ENCODE assay signal across 12 mouse cellular contexts in genomic region chr12:117273166-117273565, GRCm38 (mm10).
DNase-seq lines count a peak whose midpoint lies in the region; ATAC-seq and TF ChIP-seq lines count a peak whose summit lies in the region.
"Had no signal": no experiment of that assay in that cellular context is flagged by ENCODE, and none has a peak within 500 bp of the region (broad histone marks: within the 10 kb centered on the region; RNA-seq: fewer than 3 reads in every experiment).

No protein-coding gene starts in this region.

- H3K4me1 ChIP-seq in forebrain, embryonic 15.5 days: peaks cover 24% of the 10 kb centered on the region
- peaks cover 11% of the 10 kb centered on the region for H3K4me1 ChIP-seq in limb, embryonic 12.5 days (replicated peaks)
- H3K4me1 ChIP-seq in neural tube, embryonic 14.5 days (ENCODE audit: control insufficient read depth, insufficient read depth, low read length): peaks cover 15% of the 10 kb centered on the region

- H3K9me3 ChIP-seq in forebrain, embryonic 15.5 days: no peaks in the 10 kb centered on the region
- no peaks in the 10 kb centered on the region for H3K9me3 ChIP-seq in limb, embryonic 12.5 days
- H3K9me3 ChIP-seq in neural tube, embryonic 14.5 days (ENCODE audit: control insufficient read depth, low read length): no peaks in the 10 kb centered on the region

- no peak overlapping the region for H3K4me3 ChIP-seq in layer of hippocampus, adult 2 months
- no peak overlapping the region for H3K4me3 ChIP-seq in forebrain, embryonic 15.5 days
- no peak overlapping the region for H3K4me3 ChIP-seq in limb, embryonic 12.5 days (replicated peaks)
- no peak overlapping the region for H3K4me3 ChIP-seq in neural tube, embryonic 14.5 days (ENCODE audit: low read depth, low read length)

- no peak for TF ChIP-seq CTCF in layer of hippocampus, adult 2 months (conservative IDR thresholded peaks at IDR 0.05)

- H3K36me3 ChIP-seq in forebrain, embryonic 15.5 days: no peaks in the 10 kb centered on the region; the same call in 1 of the 2 replicates
- no peaks in the 10 kb centered on the region for H3K36me3 ChIP-seq in limb, embryonic 12.5 days
- no peaks in the 10 kb centered on the region for H3K36me3 ChIP-seq in neural tube, embryonic 14.5 days (ENCODE audit: control insufficient read depth, insufficient read depth, low read length)

- H3K27ac ChIP-seq in layer of hippocampus, adult 2 months: peak overlapping the region; percentile 69; the same call in 1 of the 2 replicates
- H3K27ac ChIP-seq in forebrain, embryonic 15.5 days (replicated peaks): peak overlapping the region; percentile 44
- H3K27ac ChIP-seq in limb, embryonic 12.5 days: no peak overlapping the region
- H3K27ac ChIP-seq in neural tube, embryonic 14.5 days (ENCODE audit: low read depth, low read length): peak overlapping the region; percentile 44; the same call in 1 of the 2 replicates

- 0 out of 2 replicates have a peak, but pooled peaks have one; percentile 31 for ATAC-seq in forebrain, embryonic 15.5 days (replicated peaks)
- peak; percentile 27; the same call in 1 of the 2 replicates for ATAC-seq in limb, embryonic 12.5 days (ENCODE audit: insufficient number of reproducible peaks, insufficient read depth, low FRiP score, low TSS enrichment, low read depth)
- ATAC-seq in neural tube, embryonic 14.5 days (ENCODE audit: low read depth): peak; percentile 58; the same call in 1 of the 2 replicates
- ATAC-seq: activated CD4-positive, CD25-positive, alpha-beta regulatory T cell, adult 4 months had no signal

- no peak overlapping the region for H3K4me2 ChIP-seq in forebrain, embryonic 15.5 days (replicated peaks)
- no peak overlapping the region for H3K4me2 ChIP-seq in limb, embryonic 12.5 days
- no peak overlapping the region for H3K4me2 ChIP-seq in neural tube, embryonic 14.5 days (ENCODE audit: low read depth, low read length)
- H3K4me2 ChIP-seq: lung, embryonic 14.5 days had no signal

- WGBS in forebrain, embryonic 15.5 days: 3% methylated on average over 4 of the region's 4 CpGs
- 16% methylated on average over 4 of the region's 4 CpGs for WGBS in limb, embryonic 12.5 days
- WGBS in neural tube, embryonic 14.5 days: 21% methylated on average over 4 of the region's 4 CpGs

- no peak overlapping the region for H3K9ac ChIP-seq in forebrain, embryonic 15.5 days (replicated peaks)
- no peak overlapping the region; the same call in 1 of the 2 replicates for H3K9ac ChIP-seq in limb, embryonic 12.5 days (replicated peaks)
- no peak overlapping the region for H3K9ac ChIP-seq in neural tube, embryonic 14.5 days (replicated peaks; ENCODE audit: low read depth, low read length)
- H3K9ac ChIP-seq: lung, embryonic 14.5 days had no signal

- no peaks in the 10 kb centered on the region for H3K27me3 ChIP-seq in forebrain, embryonic 15.5 days
- no peaks in the 10 kb centered on the region for H3K27me3 ChIP-seq in limb, embryonic 12.5 days
- H3K27me3 ChIP-seq in neural tube, embryonic 14.5 days (ENCODE audit: control insufficient read depth, insufficient read depth, low read length): no peaks in the 10 kb centered on the region

- no peak for DNase-seq in layer of hippocampus, adult 2 months (ENCODE audit: low spot score in 2 of 2)
- DNase-seq in layer of hippocampus, adult 18-20 months (ENCODE audit: low spot score in 2 of 2): no peak
- no peak for DNase-seq in adrenal gland, adult (ENCODE audit: inconsistent age in 2 of 2, low spot score in 1 of 2)
- DNase-seq in thymus, adult 18-20 months: no peak
- no peak for DNase-seq in lung, postnatal 4 days
- DNase-seq: gastrocnemius, postnatal 36 days; kidney, adult 11 months; lung, embryonic 14.5 days had no signal
